In genomic region chr14:28356031-28356430, GRCm38 (mm10) we compare ENCODE assay signal across 26 mouse cellular contexts.
DNase-seq lines count a peak whose midpoint lies in the region; ATAC-seq and TF ChIP-seq lines count a peak whose summit lies in the region.
"Had no signal": no experiment of that assay in that cellular context is flagged by ENCODE, and none has a peak within 500 bp of the region (broad histone marks: within the 10 kb centered on the region; RNA-seq: fewer than 3 reads in every experiment).

No protein-coding gene starts in this region.

- H3K4me1 ChIP-seq in embryonic facial prominence, embryonic 14.5 days (ENCODE audit: control insufficient read depth, insufficient read depth, low read length) = 0 out of 2 replicates have a peak, but pooled peaks cover 2% of the 10 kb centered on the region
- H3K4me1 ChIP-seq in embryonic facial prominence, embryonic 10.5 days = 0 out of 2 replicates have a peak, but pooled peaks cover 3% of the 10 kb centered on the region
- no peaks in the 10 kb centered on the region for H3K4me1 ChIP-seq in lung, embryonic 14.5 days (ENCODE audit: insufficient read depth)
- H3K4me1 ChIP-seq in stomach, embryonic 16.5 days (ENCODE audit: control insufficient read depth, insufficient read depth, low read length) = no peaks in the 10 kb centered on the region
- H3K4me1 ChIP-seq in stomach, postnatal 0 days (replicated peaks; ENCODE audit: control insufficient read depth, insufficient read depth) = no peaks in the 10 kb centered on the region
- no peaks in the 10 kb centered on the region for H3K4me1 ChIP-seq in heart, adult 2 months (ENCODE audit: control insufficient read depth, insufficient read depth, low read length)
- H3K4me1 ChIP-seq: forebrain, embryonic 13.5 days; hindbrain, embryonic 12.5 days had no signal

- TF ChIP-seq CTCF in lung, embryonic 14.5 days (IDR thresholded peaks at IDR 0.05; ENCODE audit: low read depth) = no peak
- no peak for TF ChIP-seq CTCF in stomach, postnatal 0 days (IDR thresholded peaks at IDR 0.05; ENCODE audit: low read depth)
- no peak for TF ChIP-seq CTCF in heart, adult 2 months (IDR thresholded peaks at IDR 0.05)

- DNase-seq in embryonic facial prominence, embryonic 14.5 days (ENCODE audit: low spot score) = peak; percentile 80
- DNase-seq in embryonic facial prominence, embryonic 10.5 days (ENCODE audit: low spot score) = no peak
- DNase-seq in lung, embryonic 14.5 days = peak; percentile 66
- DNase-seq in lung, postnatal 4 days = no peak
- DNase-seq in stomach, postnatal 0 days (ENCODE audit: low spot score) = no peak
- no peak for DNase-seq in heart, adult 2 months
- DNase-seq: adrenal gland, adult 2 months; adrenal gland, postnatal 25 days; B cell, adult 2 months; cerebellum, adult 11 months; cerebellum, adult 8-10 months; cerebellum, postnatal 25 days; forebrain, postnatal 0 days; gastrocnemius, postnatal 36 days; heart, adult 11 months; heart, postnatal 10 days; heart, postnatal 4 days had no signal

- H3K4me3 ChIP-seq in embryonic facial prominence, embryonic 14.5 days (ENCODE audit: low read depth, low read length) = no peak overlapping the region
- no peak overlapping the region for H3K4me3 ChIP-seq in embryonic facial prominence, embryonic 10.5 days
- no peak overlapping the region for H3K4me3 ChIP-seq in lung, embryonic 14.5 days (ENCODE audit: low read depth, low read length)
- H3K4me3 ChIP-seq in stomach, embryonic 16.5 days (replicated peaks; ENCODE audit: low read length) = no peak overlapping the region
- no peak overlapping the region for H3K4me3 ChIP-seq in stomach, postnatal 0 days (ENCODE audit: low read depth, low read length)
- no peak overlapping the region for H3K4me3 ChIP-seq in heart, adult 2 months
- H3K4me3 ChIP-seq: embryonic facial prominence, embryonic 13.5 days; forebrain, embryonic 13.5 days; heart, embryonic 10.5 days; hindbrain, embryonic 12.5 days had no signal

- no peaks in the 10 kb centered on the region for H3K79me2 ChIP-seq in heart, adult 2 months (replicated peaks; ENCODE audit: control insufficient read depth, insufficient read depth, low read length)

- H3K9me3 ChIP-seq in embryonic facial prominence, embryonic 14.5 days (ENCODE audit: control insufficient read depth, low read length) = no peaks in the 10 kb centered on the region
- H3K9me3 ChIP-seq in embryonic facial prominence, embryonic 10.5 days = no peaks in the 10 kb centered on the region
- no peaks in the 10 kb centered on the region for H3K9me3 ChIP-seq in lung, embryonic 14.5 days (ENCODE audit: low read depth, low read length)
- no peaks in the 10 kb centered on the region for H3K9me3 ChIP-seq in stomach, embryonic 16.5 days (replicated peaks; ENCODE audit: control insufficient read depth, low read length)
- no peaks in the 10 kb centered on the region for H3K9me3 ChIP-seq in stomach, postnatal 0 days (ENCODE audit: control insufficient read depth, low read length)
- H3K9me3 ChIP-seq: embryonic facial prominence, embryonic 13.5 days; forebrain, embryonic 13.5 days; heart, embryonic 10.5 days; hindbrain, embryonic 12.5 days had no signal

- no peak for TF ChIP-seq POLR2A in heart, adult 2 months (IDR thresholded peaks at IDR 0.05; ENCODE audit: insufficient read depth, low read depth, low read length)

- H3K9ac ChIP-seq in embryonic facial prominence, embryonic 14.5 days (ENCODE audit: low read depth, low read length) = no peak overlapping the region
- no peak overlapping the region for H3K9ac ChIP-seq in lung, embryonic 14.5 days
- H3K9ac ChIP-seq in stomach, embryonic 16.5 days (ENCODE audit: low read length) = no peak overlapping the region
- H3K9ac ChIP-seq in stomach, postnatal 0 days (ENCODE audit: low read length) = no peak overlapping the region
- no peak overlapping the region for H3K9ac ChIP-seq in heart, adult 2 months (ENCODE audit: low read depth, low read length)
- H3K9ac ChIP-seq: embryonic facial prominence, embryonic 13.5 days; forebrain, embryonic 13.5 days; forebrain, postnatal 0 days; hindbrain, embryonic 12.5 days had no signal

- no peak overlapping the region for H3K27ac ChIP-seq in embryonic facial prominence, embryonic 14.5 days (replicated peaks; ENCODE audit: low read depth, low read length)
- H3K27ac ChIP-seq in embryonic facial prominence, embryonic 10.5 days (replicated peaks) = no peak overlapping the region
- no peak overlapping the region for H3K27ac ChIP-seq in lung, embryonic 14.5 days (ENCODE audit: low read depth)
- H3K27ac ChIP-seq in stomach, embryonic 16.5 days (ENCODE audit: low read length) = no peak overlapping the region
- H3K27ac ChIP-seq in stomach, postnatal 0 days (replicated peaks) = no peak overlapping the region
- H3K27ac ChIP-seq in heart, adult 2 months = no peak overlapping the region
- H3K27ac ChIP-seq: embryonic facial prominence, embryonic 13.5 days; forebrain, embryonic 13.5 days; heart, embryonic 10.5 days; hindbrain, embryonic 12.5 days had no signal

- no peak for ATAC-seq in embryonic facial prominence, embryonic 14.5 days (ENCODE audit: low read depth)
- no peak for ATAC-seq in lung, embryonic 14.5 days (ENCODE audit: insufficient read depth)
- ATAC-seq in stomach, embryonic 16.5 days (ENCODE audit: insufficient read depth, low FRiP score) = peak; percentile 47; the same call in 1 of the 2 replicates
- no peak for ATAC-seq in stomach, postnatal 0 days (ENCODE audit: low FRiP score, low TSS enrichment)
- ATAC-seq: CD4-positive, CD25-positive, alpha-beta regulatory T cell, adult 4 months; forebrain, embryonic 13.5 days; forebrain, postnatal 0 days; hindbrain, embryonic 16.5 days; inflammation-experienced regulatory T-cells, adult 6 months had no signal

- H3K4me2 ChIP-seq in embryonic facial prominence, embryonic 14.5 days (ENCODE audit: low read depth, low read length) = no peak overlapping the region
- no peak overlapping the region for H3K4me2 ChIP-seq in lung, embryonic 14.5 days
- H3K4me2 ChIP-seq in stomach, embryonic 16.5 days (ENCODE audit: low read depth, low read length) = no peak overlapping the region
- no peak overlapping the region for H3K4me2 ChIP-seq in stomach, postnatal 0 days (replicated peaks; ENCODE audit: low read depth)
- H3K4me2 ChIP-seq: embryonic facial prominence, embryonic 13.5 days; forebrain, embryonic 13.5 days; hindbrain, embryonic 12.5 days had no signal

- no peak for TF ChIP-seq EP300 in stomach, postnatal 0 days (optimal IDR thresholded peaks at IDR 0.05)
- no peak for TF ChIP-seq EP300 in heart, adult 2 months (IDR thresholded peaks at IDR 0.05; ENCODE audit: insufficient read depth, low read depth, low read length)

- intact Hi-C loops in heart, adult 2 months (cut with DNase I) = no loop called here

- no peaks in the 10 kb centered on the region for H3K27me3 ChIP-seq in embryonic facial prominence, embryonic 14.5 days (replicated peaks; ENCODE audit: control insufficient read depth, insufficient read depth, low read length)
- no peaks in the 10 kb centered on the region for H3K27me3 ChIP-seq in embryonic facial prominence, embryonic 10.5 days (replicated peaks; ENCODE audit: low read depth, poor library complexity, severe bottlenecking)
- no peaks in the 10 kb centered on the region for H3K27me3 ChIP-seq in lung, embryonic 14.5 days (ENCODE audit: insufficient read depth, low read length)
- H3K27me3 ChIP-seq in stomach, embryonic 16.5 days (ENCODE audit: control insufficient read depth, insufficient read depth, low read length) = no peaks in the 10 kb centered on the region
- H3K27me3 ChIP-seq in stomach, postnatal 0 days (ENCODE audit: control insufficient read depth, insufficient read depth, low read length) = no peaks in the 10 kb centered on the region
- H3K27me3 ChIP-seq in heart, adult 2 months (ENCODE audit: control insufficient read depth, insufficient read depth, low read length) = no peaks in the 10 kb centered on the region
- H3K27me3 ChIP-seq: embryonic facial prominence, embryonic 13.5 days; hindbrain, embryonic 12.5 days had no signal

- H3K36me3 ChIP-seq in embryonic facial prominence, embryonic 14.5 days (ENCODE audit: control insufficient read depth, insufficient read depth, low read length) = no peaks in the 10 kb centered on the region
- H3K36me3 ChIP-seq in embryonic facial prominence, embryonic 10.5 days (replicated peaks) = no peaks in the 10 kb centered on the region
- no peaks in the 10 kb centered on the region for H3K36me3 ChIP-seq in lung, embryonic 14.5 days (ENCODE audit: insufficient read depth)
- no peaks in the 10 kb centered on the region for H3K36me3 ChIP-seq in stomach, embryonic 16.5 days (ENCODE audit: control insufficient read depth, insufficient read depth, low read length)
- no peaks in the 10 kb centered on the region for H3K36me3 ChIP-seq in stomach, postnatal 0 days (ENCODE audit: control insufficient read depth, insufficient read depth, low read length)
- H3K36me3 ChIP-seq in heart, adult 2 months (ENCODE audit: control insufficient read depth, insufficient read depth, low read length) = no peaks in the 10 kb centered on the region
- H3K36me3 ChIP-seq: embryonic facial prominence, embryonic 13.5 days; G1E; heart, embryonic 10.5 days; hindbrain, embryonic 12.5 days had no signal

Comparison
In these comparisons a context has a peak if more than half of its experiments do, and no peak if none do; other contexts are left out.
1. DNase-seq: peak in embryonic facial prominence, embryonic 14.5 days (single experiment) and lung, embryonic 14.5 days (single experiment); none in embryonic facial prominence, embryonic 10.5 days (single experiment), lung, postnatal 4 days (0 of 2), stomach, postnatal 0 days (single experiment) and heart, adult 2 months (0 of 2).